Mouse (Mus musculus) forebrain, embryonic 10.5 days (tissue): ENCODE measurements at regions not wholly inside any gene's neighbourhood (a gene's known extent, or its start where the extent isn't known, plus 50 kb on each side); places are given as distances from the start of the nearest gene placed in this dataset.

Experiments used
- DNase-seq: peaks from one replicate; pipeline ENCODE4 v3.0.0-alpha.2; 2017; ENCODE audit warnings: low spot score; ENCODE audit errors: extremely low spot score
- H3K27ac ChIP-seq: fragments of 300-500 bp; sonication (generic); 2 replicates; pipeline ENCODE4 v1.5.1; 2016; ENCODE audit warnings: mild to moderate bottlenecking
- H3K27me3 ChIP-seq: fragments of 300-500 bp; sonication (generic); 2 replicates; pipeline ENCODE4 v1.6.1; 2016; ENCODE audit warnings: mild to moderate bottlenecking; ENCODE audit not compliant: poor library complexity, severe bottlenecking
- H3K36me3 ChIP-seq: fragments of 300-500 bp; sonication (generic); replicated peaks from 2 replicates; pipeline ENCODE4 v1.6.1; 2016; ENCODE audit warnings: mild to moderate bottlenecking, moderate library complexity
- H3K4me1 ChIP-seq: fragments of 300-500 bp; sonication (generic); 2 replicates; pipeline ENCODE4 v1.6.1; 2016
- H3K4me3 ChIP-seq: fragments of 300-500 bp; sonication (generic); 2 replicates; pipeline ENCODE4 v1.5.1; 2016; ENCODE audit warnings: mild to moderate bottlenecking, moderate library complexity
- H3K9me3 ChIP-seq: fragments of 300-500 bp; sonication (generic); 2 replicates; pipeline ENCODE4 v1.6.1; 2016; ENCODE audit warnings: mild to moderate bottlenecking, moderate library complexity
- WGBS: fragments of 180-500 bp; shearing (Covaris S2); methylation state at CpG from one replicate; pipeline ENCODE4 v1.1.7; 2016; 5-methylcytosine and 5-hydroxymethylcytosine counted together

DNA sequence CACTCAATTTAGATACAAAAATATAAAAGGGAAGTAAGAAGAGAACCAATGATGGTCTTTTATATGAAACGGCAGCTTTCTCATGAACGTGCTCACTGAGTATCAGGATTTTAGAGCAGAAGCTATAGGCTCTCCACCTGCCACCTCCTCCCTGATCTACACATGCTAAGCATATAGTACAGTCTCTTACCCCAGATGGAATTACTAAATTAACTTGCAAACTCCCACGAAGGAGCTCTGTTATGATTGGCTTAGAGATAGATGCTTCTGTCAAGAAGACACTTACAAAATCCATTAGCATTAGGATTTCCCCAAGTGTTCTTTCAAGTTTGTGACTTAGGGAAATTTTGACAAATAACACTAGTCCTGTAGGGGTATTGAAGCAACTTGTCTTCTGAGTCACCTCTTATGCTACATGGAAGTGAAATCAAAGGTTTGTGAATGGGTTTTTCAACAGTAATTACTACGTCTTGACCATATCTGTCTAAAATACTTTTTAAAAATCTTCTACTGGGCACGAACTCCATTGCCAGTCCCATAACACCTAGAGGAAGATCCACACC lies 60.6 kb downstream of the Crygs start:
- no peaks in the 10 kb centered on the region for H3K4me1 ChIP-seq
- H3K36me3 ChIP-seq = no peaks in the 10 kb centered on the region
- H3K4me3 ChIP-seq = no peak overlapping the region
- no peaks in the 10 kb centered on the region for H3K27me3 ChIP-seq
- WGBS = 90% methylated on average over 5 of the region's 5 CpGs
- H3K9me3 ChIP-seq = no peaks in the 10 kb centered on the region
- no peak overlapping the region for H3K27ac ChIP-seq
- DNase-seq = no peak

DNA sequence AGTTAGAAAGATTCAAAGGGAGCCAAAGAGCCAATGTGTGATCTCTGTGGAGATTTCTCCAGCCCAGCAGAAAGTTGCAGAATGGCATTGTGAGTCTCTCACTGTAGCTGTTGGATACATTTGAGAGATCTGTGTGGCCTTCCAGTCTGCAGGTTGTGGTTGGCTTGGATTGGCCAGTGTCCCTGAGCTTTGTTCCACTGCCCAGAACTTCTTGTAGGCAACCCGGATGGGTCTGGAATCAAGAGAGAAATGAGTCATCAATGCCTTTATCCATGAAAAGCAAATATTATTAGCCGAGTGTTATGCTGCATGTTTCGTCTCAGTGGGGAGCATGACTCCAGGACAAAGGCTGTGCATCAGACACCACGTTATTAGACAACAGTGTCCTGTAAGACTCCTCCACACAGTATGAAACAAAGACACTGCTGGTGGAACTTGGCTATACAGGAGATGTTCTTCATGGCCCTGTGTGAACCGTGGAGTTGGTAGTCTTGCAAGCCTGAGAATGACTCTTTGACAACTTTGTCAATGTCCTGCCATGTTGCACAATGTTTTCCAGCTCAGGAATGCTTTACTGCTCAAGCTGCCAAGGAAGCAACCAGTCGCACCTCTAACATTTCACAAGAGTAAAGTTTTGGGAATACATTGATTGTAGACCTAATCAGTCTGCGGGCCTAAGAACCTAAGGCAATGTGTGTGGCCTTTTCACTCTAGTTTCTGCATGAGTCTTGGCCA lies 67.1 kb downstream of the Crygs start:
- Histone ChIP-seq H3K4me1 (no peaks in the 10 kb centered on the region), H3K36me3 (no peaks in the 10 kb centered on the region), H3K27ac (no peak overlapping the region), H3K4me3 (no peak overlapping the region), H3K9me3 (no peaks in the 10 kb centered on the region), H3K27me3 (no peaks in the 10 kb centered on the region)
- DNase-seq = no peak
- WGBS = 88% methylated on average over 7 of the region's 7 CpGs

DNA sequence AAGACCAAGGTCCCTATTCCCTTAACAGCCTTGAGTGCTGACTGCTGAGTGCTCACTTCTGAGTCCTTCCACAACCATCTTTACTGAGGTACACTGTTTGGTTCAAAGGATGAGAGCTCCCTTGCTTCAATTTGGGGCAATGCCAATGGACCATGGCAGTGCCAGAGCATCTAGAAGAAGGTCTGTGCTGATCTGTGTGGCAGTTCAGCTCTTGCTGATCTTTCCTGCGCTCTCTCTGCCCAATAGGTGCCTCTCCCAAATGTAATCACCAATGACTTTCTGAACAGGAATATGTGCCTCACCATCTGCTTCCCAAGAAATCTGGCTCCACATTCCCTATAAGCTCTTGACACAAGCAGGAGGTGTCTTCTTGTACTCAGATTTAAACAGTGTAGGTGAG lies 67.9 kb downstream of the Crygs start:
- H3K4me1 ChIP-seq = no peaks in the 10 kb centered on the region
- 92% methylated on average over 1 of the region's 1 CpGs for WGBS
- H3K4me3 ChIP-seq = no peak overlapping the region
- DNase-seq = no peak
- H3K9me3 ChIP-seq = no peaks in the 10 kb centered on the region
- H3K27me3 ChIP-seq = no peaks in the 10 kb centered on the region
- H3K36me3 ChIP-seq = no peaks in the 10 kb centered on the region
- no peak overlapping the region for H3K27ac ChIP-seq

DNA sequence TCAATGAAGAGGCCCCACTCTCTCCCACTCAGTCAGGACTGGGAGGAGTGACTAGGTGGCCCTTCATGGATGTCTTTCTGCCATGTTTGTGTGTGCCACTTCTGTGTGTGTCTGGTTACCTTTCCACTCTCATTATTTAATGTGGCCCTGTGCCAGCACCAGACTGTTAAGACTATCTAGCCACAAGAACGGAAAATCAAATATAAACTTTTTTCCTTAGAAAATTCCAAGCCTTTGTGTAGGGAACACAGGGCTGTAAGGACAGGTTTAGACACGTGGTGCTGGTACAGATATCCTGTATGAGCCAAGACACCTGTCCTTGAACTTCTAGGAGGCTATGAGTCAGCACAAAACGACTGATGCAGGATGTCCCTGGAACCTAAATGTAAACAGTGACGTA lies 69.9 kb downstream of the Crygs start:
- Histone ChIP-seq H3K4me3 (no peak overlapping the region), H3K9me3 (no peaks in the 10 kb centered on the region), H3K27me3 (peaks cover 11% of the 10 kb centered on the region), H3K27ac (no peak overlapping the region), H3K4me1 (no peaks in the 10 kb centered on the region), H3K36me3 (no peaks in the 10 kb centered on the region)
- 82% methylated on average over 4 of the region's 4 CpGs for WGBS
- no peak for DNase-seq

DNA sequence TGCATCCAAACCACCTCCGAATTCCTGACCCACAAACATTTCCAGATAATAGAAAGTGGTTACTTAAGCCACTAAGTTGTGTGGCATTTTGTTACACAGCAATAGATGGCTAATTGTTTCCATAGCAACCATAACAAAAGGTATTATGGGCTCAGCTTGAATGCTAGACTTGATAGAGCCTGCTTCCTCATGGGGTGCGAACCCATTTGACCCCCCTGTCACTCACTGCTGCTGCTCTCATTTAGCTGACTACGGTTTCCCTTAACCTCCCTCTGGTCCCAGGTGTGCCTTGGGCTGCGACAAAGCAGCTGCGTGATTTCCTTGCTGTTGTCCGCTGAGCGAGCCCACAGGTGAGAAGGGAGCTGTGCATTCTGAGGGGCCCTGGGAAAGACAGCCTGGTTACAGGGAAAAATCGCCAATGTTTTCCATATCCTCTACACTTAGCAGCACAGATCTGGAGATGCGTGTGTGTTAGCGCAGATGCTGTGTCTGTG lies 76.8 kb downstream of the Crygs start:
- WGBS = 49% methylated on average over 10 of the region's 10 CpGs
- peaks cover 64% of the 10 kb centered on the region for H3K27me3 ChIP-seq
- DNase-seq = no peak
- peaks cover 19% of the 10 kb centered on the region for H3K4me1 ChIP-seq
- H3K36me3 ChIP-seq = no peaks in the 10 kb centered on the region
- no peak overlapping the region for H3K27ac ChIP-seq
- no peak overlapping the region for H3K4me3 ChIP-seq
- H3K9me3 ChIP-seq = no peaks in the 10 kb centered on the region

DNA sequence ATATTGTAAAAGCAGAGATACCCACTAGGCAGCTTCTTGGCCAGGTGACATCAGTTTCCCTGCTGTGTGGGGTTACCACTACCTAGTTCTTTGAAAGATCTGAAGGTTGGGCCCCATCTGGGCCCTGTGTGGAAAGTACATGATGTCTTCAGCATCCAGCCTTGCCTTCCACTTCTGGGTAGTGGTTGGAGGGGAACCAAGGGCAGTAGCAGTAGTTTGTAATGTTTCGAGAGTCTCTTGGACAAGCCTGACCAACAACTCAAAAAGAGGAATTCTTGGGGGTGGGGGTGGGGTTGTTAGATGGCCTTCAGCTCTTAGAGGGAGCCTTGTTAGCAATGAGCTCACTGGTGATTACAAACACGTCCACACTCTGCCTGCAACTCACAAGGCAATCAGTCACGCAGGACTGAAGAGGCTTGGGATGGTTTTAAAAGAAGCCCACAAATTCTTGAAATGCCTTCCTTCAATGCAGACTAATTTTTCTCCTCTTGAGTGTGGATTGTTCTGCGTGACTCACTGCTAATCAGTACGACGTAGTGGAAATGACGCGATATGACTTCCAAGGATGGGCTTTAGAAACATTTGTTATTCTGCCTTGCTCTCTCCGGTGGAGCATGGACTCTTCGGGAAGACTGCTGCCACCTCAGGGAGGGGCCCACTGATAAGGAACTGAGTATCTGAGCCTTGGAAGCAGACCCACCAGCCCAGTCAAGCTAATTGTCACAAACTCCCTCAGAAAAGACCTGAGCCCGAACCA lies 76.9 kb upstream of the Dgkg start:
- DNase-seq = no peak

DNA sequence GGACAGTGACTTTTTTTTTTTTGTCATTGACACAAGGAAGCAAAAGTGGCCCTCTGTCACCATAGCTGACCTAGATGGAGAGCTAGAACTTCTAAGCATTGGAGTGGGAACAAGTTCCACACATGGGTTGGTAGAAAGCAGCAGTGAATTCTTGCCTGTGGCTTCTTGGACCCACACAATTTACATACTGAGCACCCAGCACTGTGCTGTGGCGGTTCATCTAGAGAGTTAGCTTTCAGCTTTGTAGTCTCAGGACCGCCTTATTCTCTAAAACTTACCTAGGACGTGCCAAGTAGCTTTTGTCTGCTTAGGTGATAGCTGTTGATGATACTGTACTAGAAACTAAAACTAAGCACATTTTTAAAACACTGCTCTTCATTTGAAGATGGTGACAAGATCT lies 72.1 kb upstream of the Dgkg start:
- Histone ChIP-seq H3K9me3 (no peaks in the 10 kb centered on the region), H3K4me3 (no peak overlapping the region), H3K27ac (no peak overlapping the region), H3K27me3 (peaks cover 39% of the 10 kb centered on the region), H3K36me3 (no peaks in the 10 kb centered on the region), H3K4me1 (peaks cover 12% of the 10 kb centered on the region)
- 85% methylated on average over 3 of the region's 3 CpGs for WGBS
- no peak for DNase-seq

More for the DNA sequence above, 76.9 kb upstream of the Dgkg start:
- no peaks in the 10 kb centered on the region for H3K9me3 ChIP-seq
- no peaks in the 10 kb centered on the region for H3K36me3 ChIP-seq
- peaks cover 64% of the 10 kb centered on the region for H3K27me3 ChIP-seq
- H3K4me1 ChIP-seq = peaks cover 19% of the 10 kb centered on the region
- 38% methylated on average over 11 of the region's 11 CpGs for WGBS
- no peak overlapping the region for H3K4me3 ChIP-seq
- H3K27ac ChIP-seq = no peak overlapping the region

DNA sequence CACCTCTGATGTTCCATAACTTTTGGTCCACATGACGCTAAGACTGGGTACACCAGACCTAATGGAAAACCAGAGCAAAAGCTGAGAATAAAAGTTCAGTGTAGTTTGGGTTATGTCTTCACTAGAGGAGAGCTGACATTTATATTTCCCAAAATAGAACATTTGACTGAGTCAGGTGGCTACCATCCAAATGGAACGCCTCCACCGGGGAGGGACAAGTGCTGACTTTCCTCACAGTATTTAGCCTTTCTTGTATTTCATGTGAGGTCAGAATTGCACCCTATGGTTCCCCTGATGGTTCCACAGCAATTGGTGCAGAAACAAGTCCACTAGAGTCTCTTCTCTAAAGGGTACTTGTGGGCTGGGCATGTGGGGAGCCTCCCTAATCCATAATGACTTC lies 68.2 kb upstream of the Dgkg start:
- Histone ChIP-seq H3K4me1 (peaks cover 6% of the 10 kb centered on the region; the same call in 1 of the 2 replicates), H3K27ac (no peak overlapping the region), H3K4me3 (no peak overlapping the region), H3K9me3 (no peaks in the 10 kb centered on the region), H3K27me3 (0 out of 2 replicates have a peak, but pooled peaks cover 5% of the 10 kb centered on the region), H3K36me3 (no peaks in the 10 kb centered on the region)
- 90% methylated on average over 3 of the region's 3 CpGs for WGBS
- DNase-seq = no peak

DNA sequence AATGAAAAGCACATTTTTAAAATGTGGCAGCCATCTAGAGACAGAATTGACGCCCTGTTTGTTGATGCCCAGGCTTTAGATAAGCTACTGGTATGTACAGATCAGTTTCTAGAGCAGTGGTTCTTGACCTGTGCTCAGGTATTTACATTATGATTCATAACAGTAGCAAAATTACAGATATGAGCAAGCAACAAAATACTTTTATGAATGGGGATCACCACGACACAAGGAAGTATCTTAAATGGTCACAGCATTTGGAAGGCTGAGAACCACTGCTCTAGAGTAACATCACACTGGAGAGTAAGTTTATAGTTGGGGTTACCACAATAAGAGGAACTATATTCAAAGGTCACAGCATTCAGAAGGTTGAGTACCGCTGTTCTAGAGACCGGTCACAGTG lies 66.3 kb upstream of the Dgkg start:
- H3K36me3 ChIP-seq = no peaks in the 10 kb centered on the region
- DNase-seq = no peak

DNA sequence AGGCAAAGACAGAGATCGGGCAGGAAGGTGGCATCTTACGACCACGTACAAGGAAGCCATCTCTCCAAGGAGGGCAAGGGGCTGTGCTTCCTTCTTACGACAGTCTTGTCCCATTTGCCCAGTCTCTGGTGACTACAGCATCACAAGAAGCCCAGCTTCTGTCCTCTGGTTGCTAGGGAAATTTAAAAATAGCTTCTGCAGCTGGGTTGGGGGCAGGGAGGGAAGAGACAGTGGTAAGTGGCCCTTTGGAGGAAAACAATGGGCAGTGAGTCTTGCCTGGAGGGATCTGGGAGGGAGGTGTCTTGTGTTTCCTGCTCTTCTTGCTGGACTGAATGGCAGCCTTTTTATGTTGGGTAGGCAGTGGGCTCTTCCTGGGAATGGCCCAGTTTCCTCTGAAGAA lies 62.8 kb upstream of the Dgkg start:
- WGBS = 70% methylated on average over 4 of the region's 4 CpGs
- peaks cover 12% of the 10 kb centered on the region for H3K4me1 ChIP-seq
- no peak overlapping the region for H3K27ac ChIP-seq
- DNase-seq = no peak
- no peak overlapping the region for H3K4me3 ChIP-seq
- no peaks in the 10 kb centered on the region for H3K9me3 ChIP-seq
- no peaks in the 10 kb centered on the region for H3K27me3 ChIP-seq
- H3K36me3 ChIP-seq = no peaks in the 10 kb centered on the region

More for the DNA sequence above, 66.3 kb upstream of the Dgkg start:
- Histone ChIP-seq H3K27me3 (0 out of 2 replicates have a peak, but pooled peaks cover 5% of the 10 kb centered on the region), H3K4me3 (no peak overlapping the region), H3K4me1 (peaks cover 12% of the 10 kb centered on the region), H3K27ac (no peak overlapping the region), H3K9me3 (no peaks in the 10 kb centered on the region)
- WGBS = 91% methylated on average over 4 of the region's 4 CpGs

DNA sequence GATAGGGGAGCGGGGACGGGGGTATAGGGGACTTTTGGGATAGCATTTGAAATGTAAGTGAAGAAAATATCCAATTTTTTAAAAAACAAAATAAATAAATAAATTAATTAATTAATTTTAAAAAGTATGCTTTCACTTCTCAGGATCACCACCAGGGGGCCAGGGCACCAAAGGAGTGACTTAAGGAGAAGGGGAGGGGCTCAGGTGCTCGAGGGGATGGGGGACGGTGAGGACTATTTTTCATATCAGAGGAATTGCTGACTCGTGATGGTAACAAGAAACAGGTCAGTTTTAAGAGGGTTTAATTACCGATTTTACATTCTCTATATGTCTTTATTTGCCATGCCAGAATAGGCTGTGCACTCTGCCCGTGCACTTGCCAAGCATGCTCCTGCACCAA lies 62.3 kb upstream of the Dgkg start:
- H3K4me3 ChIP-seq = no peak overlapping the region
- 51% methylated on average over 7 of the region's 7 CpGs for WGBS
- H3K27ac ChIP-seq = no peak overlapping the region
- H3K9me3 ChIP-seq = no peaks in the 10 kb centered on the region
- H3K27me3 ChIP-seq = no peaks in the 10 kb centered on the region
- peaks cover 9% of the 10 kb centered on the region for H3K4me1 ChIP-seq
- no peak for DNase-seq
- no peaks in the 10 kb centered on the region for H3K36me3 ChIP-seq

DNA sequence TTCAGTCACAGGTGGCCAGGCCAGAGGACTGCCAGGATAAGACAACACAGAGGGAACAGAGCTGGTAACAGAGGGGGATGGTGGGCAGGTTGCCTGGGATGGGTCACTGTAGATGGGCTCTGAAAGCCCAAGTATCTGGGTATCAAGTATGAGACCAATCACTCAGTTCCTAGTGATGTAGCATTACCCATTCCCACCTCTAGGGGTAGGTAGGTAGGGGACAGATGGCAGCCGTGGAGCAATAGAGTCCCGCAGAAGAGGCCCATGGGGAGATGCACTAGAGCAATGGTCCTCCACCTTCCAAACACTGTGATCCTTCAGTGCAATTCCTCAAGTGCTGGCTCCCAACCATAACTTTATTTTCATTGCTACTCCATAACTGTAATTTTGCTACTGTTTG lies 60.4 kb upstream of the Dgkg start:
- Histone ChIP-seq H3K4me1 (peaks cover 6% of the 10 kb centered on the region), H3K36me3 (no peaks in the 10 kb centered on the region), H3K27ac (no peak overlapping the region), H3K4me3 (no peak overlapping the region), H3K9me3 (no peaks in the 10 kb centered on the region), H3K27me3 (no peaks in the 10 kb centered on the region)
- WGBS = 74% methylated on average over 2 of the region's 2 CpGs
- DNase-seq = no peak

DNA sequence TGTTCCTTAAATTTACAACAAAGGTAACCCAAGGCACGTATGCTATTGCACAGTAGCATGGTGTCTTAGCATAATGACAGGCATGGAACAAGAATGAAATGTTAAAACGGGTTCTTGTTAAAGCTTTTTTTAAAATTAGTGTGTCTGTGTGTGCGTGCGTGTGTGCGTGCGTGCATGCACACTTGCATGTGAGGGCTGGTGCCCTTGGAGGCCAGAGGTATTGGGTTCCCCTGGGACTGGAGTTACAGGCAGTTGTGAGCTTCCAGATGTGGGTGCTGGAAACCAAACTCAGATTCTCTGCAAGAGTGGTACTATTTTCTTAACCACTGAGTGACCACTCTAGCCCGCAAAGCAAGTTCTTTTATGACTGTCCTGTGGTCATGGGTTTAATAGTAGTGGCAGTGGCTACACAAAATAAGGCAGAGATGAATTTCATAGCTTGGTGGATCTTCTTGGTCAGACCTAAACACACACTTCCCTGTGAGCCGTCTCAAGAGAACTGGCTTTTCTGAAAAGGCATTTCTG lies 59.3 kb upstream of the Dgkg start:
- H3K27me3 ChIP-seq = no peaks in the 10 kb centered on the region
- WGBS = 88% methylated on average over 8 of the region's 8 CpGs
- no peak for DNase-seq
- no peak overlapping the region for H3K27ac ChIP-seq
- no peaks in the 10 kb centered on the region for H3K9me3 ChIP-seq
- no peak overlapping the region for H3K4me3 ChIP-seq
- peaks cover 6% of the 10 kb centered on the region for H3K4me1 ChIP-seq
- H3K36me3 ChIP-seq = no peaks in the 10 kb centered on the region
